Mouse (Mus musculus) left cerebral cortex, postnatal 4 days (tissue): ENCODE data around the gene Polr2l. TPM values are rescaled to one million over a fixed set of nuclear protein-coding genes. Genes with fewer than 3 reads are reported as not detected.
"Not testable (repeated sequence)": the region's sequence is repeated elsewhere in the genome, so short reads cannot be mapped to it uniquely, and the experiment has no call there.

Experiments used
- DNase-seq: peaks from one replicate; pipeline ENCODE4 v3.0.0-alpha.2; 2022
- intact Hi-C: fragments of 180-260 bp; cut with DNase I; formaldehyde crosslinking; loops from one replicate; pipeline ENCODE4 v1.15.1; 2025
- total RNA-seq, 2 experiments: library from RNA; stranded (reverse); gene quantifications; 2 replicates each; pipeline ENCODE4 v1.2.3; 2021

The Polr2l gene
- total RNA-seq, 2 experiments from 2014 or later, result 38.5 to 40.1 TPM

- intact Hi-C loops, result no loop called here
- DNase-seq, result no peak
These were observed 19.2 kb downstream of the Polr2l start for GRCm38 (mm10) chr7:141455610-141456314.

- peak; percentile 94 for DNase-seq
- intact Hi-C loops, result no loop called here
These were observed 19.9 kb downstream of the Polr2l start, which contains the start of gene Pnpla2 for GRCm38 (mm10) chr7:141454967-141455551. Pnpla2 (plus strand) TSS chr7:141455198.

GRCm38 (mm10) chr7:141453636-141454035, 21.3 kb downstream of the Polr2l start:
- no peak for DNase-seq
- intact Hi-C loops, result no loop called here

GRCm38 (mm10) chr7:141451928-141452327, 23.0 kb downstream of the Polr2l start:
- no peak for DNase-seq
- intact Hi-C loops, result no loop called here

GRCm38 (mm10) chr7:141447110-141447991, 27.6 kb downstream of the Polr2l start, which contains the start of gene Rplp2:
Rplp2 (plus strand) TSS chr7:141447370.
- DNase-seq, result peak; percentile 95
- intact Hi-C loops, result no loop called here

GRCm38 (mm10) chr7:141446374-141446773, 28.6 kb downstream of the Polr2l start:
- DNase-seq, intact Hi-C loops: not testable (repeated sequence)

GRCm38 (mm10) chr7:141443828-141444237, 31.1 kb downstream of the Polr2l start, which contains the start of gene Pidd1:
Pidd1 (minus strand) TSS chr7:141444025.
- DNase-seq, result no peak
- intact Hi-C loops, result no loop called here

- intact Hi-C loops, result no loop called here
- DNase-seq, result peak; percentile 57
These were observed 31.7 kb downstream of the Polr2l start for GRCm38 (mm10) chr7:141443081-141443821.

- no peak for DNase-seq
- intact Hi-C loops, result no loop called here
These were observed 32.7 kb downstream of the Polr2l start for GRCm38 (mm10) chr7:141442199-141442598.

- DNase-seq, result no peak
- intact Hi-C loops, result no loop called here
These were observed 33.5 kb downstream of the Polr2l start for GRCm38 (mm10) chr7:141441460-141441859.

- intact Hi-C loops, result no loop called here
- DNase-seq, result peak; percentile 78
These were observed 34.3 kb downstream of the Polr2l start for GRCm38 (mm10) chr7:141440613-141441012.

- intact Hi-C loops, result no loop called here
These were observed 35.1 kb downstream of the Polr2l start for GRCm38 (mm10) chr7:141439811-141440210.

GRCm38 (mm10) chr7:141439140-141439679, 35.7 kb downstream of the Polr2l start:
- intact Hi-C loops, result no loop called here
- DNase-seq, result no peak

More at GRCm38 (mm10) chr7:141439811-141440210, 35.1 kb downstream of the Polr2l start:
- DNase-seq, result no peak

GRCm38 (mm10) chr7:141438201-141438968, 36.5 kb downstream of the Polr2l start:
- intact Hi-C loops, result no loop called here
- no peak for DNase-seq

- peak; percentile 86 for DNase-seq
- intact Hi-C loops, result no loop called here
These were observed 37.5 kb downstream of the Polr2l start, which contains the start of gene Slc25a22 for GRCm38 (mm10) chr7:141437178-141438120. Slc25a22 (minus strand) TSS chr7:141437892.

GRCm38 (mm10) chr7:141436523-141436892, 38.4 kb downstream of the Polr2l start:
- no peak for DNase-seq
- intact Hi-C loops, result no loop called here

GRCm38 (mm10) chr7:141435856-141436522, 38.9 kb downstream of the Polr2l start:
- no peak for DNase-seq
- intact Hi-C loops, result no loop called here
